Mouse (Mus musculus) kidney, adult 8-10 months (tissue): ENCODE measurements at regions not wholly inside any gene's neighbourhood (a gene's known extent, or its start where the extent isn't known, plus 50 kb on each side); places are given as distances from the start of the nearest gene placed in this dataset.

ENCODE experiments used
- DNase-seq, 2 experiments: peaks; one replicate each; pipeline ENCODE4 v3.0.0; 2022

- no peak for DNase-seq
Observed at GRCm38 (mm10) chr2:77358176-77358575, 77.8 kb upstream of the Sestd1 start.

GRCm38 (mm10) chr2:77356798-77357197 lies 76.4 kb upstream of the Sestd1 start:
- no peak for DNase-seq

GRCm38 (mm10) chr2:77351987-77352628 lies 71.7 kb upstream of the Sestd1 start:
- DNase-seq = no peak

GRCm38 (mm10) chr2:77347027-77347426 lies 66.6 kb upstream of the Sestd1 start:
- no peak for DNase-seq

GRCm38 (mm10) chr2:77343736-77344440 lies 63.5 kb upstream of the Sestd1 start:
- DNase-seq = no peak

GRCm38 (mm10) chr2:77342416-77342815 lies 62.0 kb upstream of the Sestd1 start:
- no peak for DNase-seq

- peak; percentile 92 to 98 for DNase-seq
Observed at GRCm38 (mm10) chr2:77341575-77342332, 61.4 kb upstream of the Sestd1 start.

- no peak for DNase-seq
Observed at GRCm38 (mm10) chr2:77340076-77340475, 59.7 kb upstream of the Sestd1 start.

GRCm38 (mm10) chr2:77337786-77338406 lies 57.5 kb upstream of the Sestd1 start:
- DNase-seq = no peak

- DNase-seq = no peak
Observed at GRCm38 (mm10) chr2:77337318-77337717, 56.9 kb upstream of the Sestd1 start.

- no peak for DNase-seq
Observed at GRCm38 (mm10) chr2:77336810-77337209, 56.4 kb upstream of the Sestd1 start.

GRCm38 (mm10) chr2:77334706-77335105 lies 54.3 kb upstream of the Sestd1 start:
- DNase-seq = no peak

- DNase-seq = no peak
Observed at GRCm38 (mm10) chr2:77333394-77334079, 53.1 kb upstream of the Sestd1 start.
